Mouse (Mus musculus) hindlimb bud, embryonic 11.5 days (tissue): ENCODE data around the gene Wdr59.
A peak's percentile ranks its signal among the peaks of the same experiment; 100 is the strongest.

ENCODE experiments used
- DNase-seq: peaks from one replicate; pipeline ENCODE4 v3.0.0-alpha.2; 2012; ENCODE audit warnings: low read depth, low spot score; ENCODE audit errors: extremely low spot score

Gene Wdr59

DNA sequence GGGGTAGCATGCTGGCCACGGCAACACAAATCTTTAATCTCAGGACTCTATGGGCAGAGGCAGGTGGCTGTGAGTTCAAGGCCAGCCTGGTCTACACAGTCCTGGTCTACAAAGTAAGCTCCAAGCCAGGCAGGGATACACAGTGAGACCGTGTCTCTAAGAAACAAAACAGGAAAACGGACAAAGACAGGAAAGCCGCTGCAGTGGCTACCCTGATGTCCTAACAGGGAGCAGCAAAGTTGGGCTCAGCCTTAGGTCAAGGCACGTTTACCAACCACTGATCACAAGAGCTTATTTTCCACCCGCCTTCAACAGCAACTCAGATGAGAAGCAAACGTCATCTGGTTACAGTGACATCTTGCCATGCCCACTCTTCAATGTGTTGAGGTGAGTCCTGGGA is 25.6 kb downstream of the Wdr59 start:
- no peak for DNase-seq

DNA sequence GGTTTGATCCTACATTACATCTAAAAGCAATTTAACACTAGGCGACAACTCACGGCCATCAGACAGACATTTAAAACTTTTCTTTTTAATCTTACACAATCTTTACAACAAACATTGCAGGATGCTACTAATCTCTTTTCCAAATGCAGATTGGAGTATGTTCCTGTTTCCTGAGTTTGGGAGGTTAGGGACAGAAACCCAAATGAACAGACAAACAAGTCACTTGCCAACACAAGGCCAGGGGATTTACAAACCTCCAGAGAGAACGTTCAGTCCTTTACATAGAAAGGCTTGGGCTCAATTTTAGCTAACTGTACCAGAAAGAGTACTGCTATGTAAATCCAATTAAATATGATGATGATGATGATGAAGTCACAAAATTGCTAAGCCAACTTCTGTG is 28.7 kb downstream of the Wdr59 start:
- DNase-seq: no peak

DNA sequence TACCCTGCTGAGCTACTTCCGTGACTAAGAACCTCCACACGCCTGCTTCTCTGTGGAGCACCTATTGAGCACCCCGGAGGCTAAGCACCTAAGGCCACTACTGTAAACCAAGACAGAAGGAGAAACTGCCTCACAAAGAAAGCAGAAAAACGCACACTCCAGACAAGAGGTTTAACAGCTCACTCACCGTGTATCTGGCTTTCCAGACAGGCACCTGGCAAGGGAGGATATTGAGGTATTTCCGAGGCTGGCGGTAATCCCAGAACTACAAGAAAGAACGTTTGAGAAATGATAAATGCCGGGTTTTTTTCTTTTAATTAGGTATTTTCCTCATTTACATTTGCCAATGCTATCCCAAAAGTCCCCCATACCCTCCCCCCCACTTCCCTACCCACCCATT is 29.4 kb downstream of the Wdr59 start:
- DNase-seq: no peak

DNA sequence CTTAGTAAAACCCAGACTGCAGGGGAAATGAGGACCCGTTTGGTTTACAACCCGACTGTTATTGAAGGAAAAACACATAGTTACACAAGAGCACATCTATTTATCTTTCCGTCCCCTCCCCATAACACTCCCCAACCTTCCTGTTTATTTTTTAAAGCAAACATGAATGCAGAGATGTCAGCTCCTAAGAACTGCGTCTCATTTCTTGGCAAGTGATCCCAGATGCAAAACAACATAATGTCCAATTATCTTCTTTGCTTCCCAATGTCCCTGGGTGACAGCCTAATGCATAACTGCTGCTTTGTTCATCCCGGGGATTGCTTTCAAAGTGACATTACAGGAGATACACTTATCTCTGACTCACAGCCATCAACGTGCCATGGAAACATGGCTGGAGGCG is 30.7 kb downstream of the Wdr59 start:
- no peak for DNase-seq

- DNase-seq: no peak
Measured at GRCm38 (mm10) chr8:111490034-111490591, 31.8 kb downstream of the Wdr59 start.

DNA sequence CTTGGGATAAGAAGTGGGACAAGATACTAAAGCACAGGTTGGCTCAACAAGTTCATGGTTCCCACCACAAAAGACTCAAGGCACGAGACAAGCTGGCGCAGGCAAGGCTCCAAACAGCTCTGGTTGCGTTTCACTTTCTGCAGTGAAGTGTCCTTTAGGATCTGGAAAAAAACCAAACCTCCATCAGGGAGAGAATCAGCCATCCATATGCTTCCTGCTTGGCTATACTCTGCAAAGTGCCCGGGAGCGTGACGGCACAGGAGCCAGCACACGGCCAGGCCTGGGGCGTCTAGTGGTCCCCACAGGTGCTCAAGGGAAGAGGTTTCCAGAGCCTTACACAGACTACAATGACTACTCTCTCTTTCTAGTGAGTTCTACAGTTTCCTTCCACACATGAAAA is 41.2 kb downstream of the Wdr59 start:
- no peak for DNase-seq

DNA sequence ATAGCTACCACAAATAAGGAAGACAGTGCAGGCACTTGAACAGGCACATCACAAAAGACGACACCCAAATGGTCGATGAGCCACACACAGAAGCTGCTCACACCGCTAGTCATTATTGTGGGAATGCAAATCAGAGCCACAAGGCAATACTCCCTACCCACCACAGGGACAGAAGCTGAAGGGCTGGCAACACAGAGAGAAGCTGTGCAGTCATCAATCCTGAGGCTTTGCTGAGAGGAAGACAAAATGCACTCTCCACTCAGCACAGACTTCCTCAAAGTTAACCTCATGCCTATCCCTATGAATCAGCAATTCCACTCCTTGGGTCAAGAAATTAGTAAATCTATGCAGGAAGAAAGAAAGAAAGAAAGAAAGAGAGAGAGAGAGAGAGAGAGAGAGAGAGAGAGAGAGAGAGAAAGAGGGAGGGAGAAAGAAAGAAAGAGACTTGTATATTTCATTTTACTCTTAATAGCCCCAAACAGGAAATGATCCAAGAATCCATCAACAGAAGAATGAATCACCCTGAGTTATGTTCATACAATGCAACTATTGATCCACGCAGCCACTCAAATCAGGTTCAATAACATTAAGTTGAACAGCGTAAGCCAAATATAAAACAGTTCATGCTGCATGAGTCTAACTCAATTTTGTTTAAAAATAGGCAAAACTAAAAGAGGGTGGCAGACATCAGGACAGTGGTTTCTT is 44.0 kb downstream of the Wdr59 start:
- no peak for DNase-seq

GRCm38 (mm10) chr8:111471526-111472081 is 50.3 kb downstream of the Wdr59 start:
- no peak for DNase-seq

- DNase-seq: no peak
Measured at GRCm38 (mm10) chr8:111469013-111469412, 52.9 kb downstream of the Wdr59 start.

GRCm38 (mm10) chr8:111465341-111465740 is 56.6 kb downstream of the Wdr59 start:
- no peak for DNase-seq

DNA sequence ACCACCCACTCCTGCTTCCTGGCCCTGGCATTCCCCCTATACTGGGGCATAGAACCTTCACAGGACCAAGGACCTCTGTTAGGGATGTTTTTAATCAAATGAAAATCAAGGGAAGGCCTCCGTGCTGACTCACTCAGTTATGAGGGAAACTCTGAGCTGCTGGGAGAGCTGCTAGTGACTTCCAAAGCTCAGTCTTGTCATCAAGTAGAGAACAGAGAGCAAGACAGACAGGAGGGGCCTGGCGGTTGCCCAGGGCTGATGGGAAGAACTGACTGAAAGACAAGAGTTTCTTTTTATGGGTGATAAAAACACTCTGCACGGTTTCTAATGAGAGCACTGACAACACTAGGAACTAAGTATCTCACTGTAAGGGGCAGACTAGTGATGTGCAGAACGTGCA is 57.4 kb downstream of the Wdr59 start:
- no peak for DNase-seq

DNA sequence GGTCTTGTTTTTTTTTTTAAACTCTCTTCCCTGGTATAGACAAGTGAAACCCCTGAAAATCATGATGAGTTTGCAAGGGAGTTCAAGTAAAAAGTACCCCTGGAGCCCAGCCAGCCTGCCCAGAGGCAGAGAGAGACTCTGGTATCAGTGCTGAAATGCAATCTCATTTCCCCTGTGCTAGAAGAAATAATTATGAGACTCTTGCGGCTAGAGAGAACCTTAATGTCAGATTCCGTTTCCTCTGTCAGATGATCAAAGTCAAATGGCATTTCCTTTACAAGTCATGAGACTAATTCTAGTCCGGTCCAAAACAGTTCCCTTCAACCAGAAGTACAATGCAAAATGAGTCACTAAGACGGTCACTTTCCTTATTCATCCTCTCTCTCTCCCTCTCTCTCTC is 72.2 kb downstream of the Wdr59 start:
- DNase-seq: no peak

DNA sequence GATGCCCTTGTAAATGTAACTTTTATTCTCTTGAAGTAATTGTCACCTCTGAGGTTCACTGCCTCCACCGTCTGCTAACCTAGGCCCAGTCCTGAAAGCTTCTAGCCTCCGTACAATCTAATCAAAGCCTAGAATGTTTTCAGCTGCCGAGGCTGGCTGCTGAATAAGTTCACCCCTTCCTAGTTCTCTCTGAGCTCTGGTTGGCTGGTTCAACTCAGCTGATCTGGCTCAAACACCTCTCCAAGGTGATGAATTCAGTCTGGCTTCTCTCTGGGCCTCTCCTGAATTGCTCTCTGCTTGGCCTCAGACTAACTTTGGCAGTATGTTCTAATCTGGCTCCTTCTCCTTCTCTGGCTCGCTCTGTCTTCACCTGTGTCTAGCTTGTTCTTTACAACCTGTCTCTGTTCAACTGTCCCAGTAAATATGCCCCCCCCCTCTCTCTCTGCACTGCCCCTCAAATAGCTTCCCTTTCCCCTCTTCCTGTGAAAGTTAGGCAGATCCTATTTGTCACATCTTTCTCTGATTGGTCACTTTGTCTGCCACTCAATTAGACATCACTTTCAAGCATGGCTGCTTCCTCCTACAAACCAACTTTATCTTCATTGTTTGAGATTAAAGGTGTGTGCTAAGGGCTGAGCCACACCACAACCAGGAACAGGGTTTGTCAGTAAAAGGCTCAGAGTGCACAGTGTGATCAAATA is 75.8 kb downstream of the Wdr59 start:
- DNase-seq: no peak

- no peak for DNase-seq
Measured at GRCm38 (mm10) chr8:111445558-111445957, 76.3 kb downstream of the Wdr59 start.

DNA sequence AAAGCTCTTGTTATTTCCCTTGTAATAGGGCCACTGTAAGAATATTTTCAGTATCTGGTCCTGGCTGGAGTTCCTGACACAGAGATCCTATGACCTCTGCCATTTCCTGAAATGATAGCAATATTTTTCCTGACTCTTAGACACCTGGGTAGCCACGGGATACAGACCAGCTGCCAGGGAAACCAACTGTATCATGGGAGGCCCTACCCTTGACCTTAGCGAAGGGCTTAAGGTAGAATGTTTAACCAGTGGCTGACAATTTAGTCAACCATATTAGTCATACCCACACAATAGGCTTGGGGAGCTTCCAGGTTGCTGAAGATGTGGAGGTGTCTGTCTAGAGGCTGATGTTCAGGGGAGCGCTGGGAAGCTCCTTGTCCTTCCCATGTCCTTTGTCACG is 77.6 kb downstream of the Wdr59 start:
- DNase-seq: no peak

DNA sequence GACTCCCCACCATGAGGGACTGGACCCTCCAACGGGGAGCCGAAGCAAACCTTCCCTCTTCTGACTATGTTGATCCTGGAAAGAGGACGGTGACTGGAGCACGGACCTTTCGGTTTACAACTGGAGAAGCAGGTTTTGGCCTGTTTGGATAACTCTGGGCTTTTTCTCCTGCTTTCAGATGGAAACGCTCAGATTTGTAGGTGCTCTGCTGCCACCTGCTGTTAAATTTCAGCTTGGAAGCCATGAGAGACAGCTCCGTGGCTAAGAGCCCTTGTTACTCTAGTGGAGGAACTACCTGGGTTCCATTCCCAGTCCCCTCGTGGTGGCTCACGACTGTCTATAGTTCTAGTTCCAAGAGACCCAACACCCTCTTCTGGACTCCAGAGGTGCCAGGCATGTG is 82.7 kb downstream of the Wdr59 start:
- peak; percentile 56 for DNase-seq

DNA sequence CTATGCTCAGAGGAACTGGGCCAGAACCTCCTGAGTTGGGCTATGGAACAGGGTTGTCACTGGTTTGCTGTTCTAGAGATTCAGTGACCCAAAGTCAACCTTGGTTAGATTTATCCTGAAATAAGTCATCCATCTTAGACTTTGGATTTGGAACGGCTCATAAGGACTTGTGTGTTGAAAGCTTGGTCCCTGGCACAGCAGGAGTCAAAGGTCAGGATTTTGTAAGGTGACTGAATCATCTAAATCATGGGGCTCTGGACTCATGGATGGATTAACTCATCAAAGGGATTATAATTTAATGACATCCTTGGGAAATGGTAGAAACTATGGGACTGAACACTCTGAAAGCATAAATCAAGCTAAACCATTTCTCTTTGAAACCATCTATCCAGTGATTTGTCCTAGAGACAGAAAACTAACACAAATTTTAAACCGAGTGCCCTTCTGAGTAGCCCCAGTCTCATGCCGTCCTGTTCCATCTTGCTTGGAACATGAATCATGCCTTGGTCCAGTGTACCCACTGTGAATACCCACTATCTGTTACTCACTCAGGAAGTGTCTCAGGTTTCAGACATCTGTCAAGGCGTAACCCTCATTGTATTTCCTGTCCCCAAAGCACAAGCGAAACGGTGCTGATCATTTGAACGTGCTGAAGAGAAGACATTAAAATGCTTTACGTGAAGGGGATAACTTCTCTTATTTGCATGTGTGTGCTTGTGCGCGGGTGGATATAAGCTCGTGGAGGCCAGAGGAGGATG is 86.6 kb downstream of the Wdr59 start:
- no peak for DNase-seq

- no peak for DNase-seq
Measured at GRCm38 (mm10) chr8:111424646-111425045, 97.2 kb downstream of the Wdr59 start.

GRCm38 (mm10) chr8:111424181-111424580 is 97.7 kb downstream of the Wdr59 start:
- DNase-seq: no peak

- no peak for DNase-seq
Measured at GRCm38 (mm10) chr8:111422614-111423013, 99.3 kb downstream of the Wdr59 start.

DNA sequence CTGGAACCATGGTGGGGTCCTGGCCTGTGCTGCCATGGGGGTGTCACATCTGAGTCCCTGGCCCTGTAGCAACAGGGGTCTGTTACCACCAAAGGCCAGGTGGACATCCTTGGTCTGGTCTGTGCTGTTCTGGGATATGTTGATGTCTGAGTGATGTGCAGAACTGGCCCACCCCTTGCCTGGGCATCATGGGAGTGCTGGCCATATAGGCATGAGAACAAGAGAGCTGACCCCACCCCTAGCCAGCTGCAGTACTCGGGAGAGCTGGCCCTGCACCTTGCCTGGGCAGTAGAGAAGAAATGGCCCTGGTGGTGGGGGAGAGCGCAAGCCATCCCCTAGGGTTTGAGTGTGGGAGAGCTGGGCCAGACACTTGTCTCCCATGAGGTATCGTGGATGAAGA is 102.7 kb downstream of the Wdr59 start:
- no peak for DNase-seq
